Mouse (Mus musculus) mouse trophoblast stem cell (cell line): ENCODE measurements at regions not wholly inside any gene's neighbourhood (a gene's known extent, or its start where the extent isn't known, plus 50 kb on each side); places are given as distances from the start of the nearest gene placed in this dataset.

Experiments used
- in situ Hi-C, 2 experiments: fragments of 300-500 bp; cut with MseI, MboI; formaldehyde crosslinking; loops; 2 replicates in 1 of 2; 3 replicates in 1 of 2; pipeline ENCODE4 v1.15.1; 2025

DNA sequence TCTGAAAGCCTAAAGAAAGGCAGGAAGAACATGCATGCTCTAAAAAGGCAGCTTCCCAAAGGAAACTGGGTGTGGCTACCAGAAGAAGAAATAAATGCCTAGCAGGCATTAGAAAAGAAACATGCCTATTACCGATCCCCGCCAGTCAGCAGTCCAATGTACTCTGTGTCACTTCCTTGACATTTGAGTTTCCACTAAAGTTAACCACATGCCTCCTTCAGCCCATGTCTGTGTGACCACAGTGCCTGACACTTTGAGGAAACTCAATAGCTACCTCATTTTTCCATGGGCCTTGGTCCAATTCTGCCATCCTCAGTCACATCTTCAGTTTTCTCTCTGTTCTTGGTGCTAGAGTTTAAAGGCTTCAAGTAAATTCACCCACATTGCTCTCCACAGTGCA is 233.7 kb upstream of the Isx start:
- in situ Hi-C loops: no loop called here

DNA sequence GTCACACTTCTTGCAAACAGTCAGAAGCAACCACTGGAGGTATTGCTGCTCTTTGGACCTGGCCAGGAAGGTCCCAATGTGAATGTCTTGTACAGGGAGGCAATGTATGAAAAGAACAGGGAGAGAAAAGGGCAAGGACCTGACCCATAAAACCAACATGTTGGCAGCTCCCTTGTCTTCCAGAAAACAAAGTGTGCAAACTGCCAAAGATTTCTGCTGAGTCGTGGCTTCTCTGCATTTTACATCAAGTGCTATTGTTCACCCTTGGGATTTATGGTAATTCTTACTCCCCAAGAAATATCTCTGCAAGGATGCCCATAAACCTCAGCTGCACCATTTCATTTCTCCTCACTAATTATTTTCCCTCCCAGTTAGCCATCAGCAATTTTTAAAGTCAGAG is 232.3 kb upstream of the Isx start:
- in situ Hi-C loops: no loop called here

DNA sequence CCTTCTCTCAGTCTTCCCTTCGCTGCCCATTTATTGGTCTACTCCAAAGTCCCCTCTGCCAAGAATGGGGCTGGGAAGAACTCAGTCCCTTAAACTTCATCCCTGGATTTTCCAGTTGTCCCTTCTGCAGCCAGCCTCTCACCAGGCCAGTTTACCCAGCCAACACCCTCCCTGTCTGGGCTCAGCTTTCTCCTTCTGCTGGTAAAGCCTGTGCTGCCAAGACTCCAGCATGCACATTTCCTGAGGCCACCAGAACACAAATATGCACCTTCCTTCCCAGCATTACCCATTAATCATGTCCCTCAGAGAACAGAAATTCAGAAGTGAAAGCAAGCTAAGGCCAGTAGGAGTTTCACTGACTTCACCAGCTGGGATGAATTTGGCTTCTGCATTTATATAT is 213.0 kb upstream of the Isx start:
- in situ Hi-C loops: no loop called here

DNA sequence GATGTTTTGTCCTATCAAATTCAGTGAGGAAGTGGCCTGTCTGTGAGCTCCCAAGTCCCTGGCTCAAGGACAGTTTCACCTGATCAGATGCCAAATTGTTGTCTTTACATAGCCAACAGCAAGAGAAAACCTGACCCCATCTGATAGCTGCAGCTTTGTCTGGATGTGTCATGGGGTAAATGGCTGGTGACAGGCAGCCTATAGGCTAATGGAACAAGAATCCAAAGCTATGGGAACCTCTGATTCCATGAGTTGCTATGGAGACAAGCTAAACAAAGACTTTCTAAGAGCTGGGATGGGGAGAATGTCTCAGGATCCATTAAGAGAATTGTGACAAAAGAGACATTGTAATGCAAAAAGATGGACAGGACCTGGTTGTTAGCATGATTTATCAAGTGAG is 184.6 kb upstream of the Isx start:
- in situ Hi-C loops: no loop called here

DNA sequence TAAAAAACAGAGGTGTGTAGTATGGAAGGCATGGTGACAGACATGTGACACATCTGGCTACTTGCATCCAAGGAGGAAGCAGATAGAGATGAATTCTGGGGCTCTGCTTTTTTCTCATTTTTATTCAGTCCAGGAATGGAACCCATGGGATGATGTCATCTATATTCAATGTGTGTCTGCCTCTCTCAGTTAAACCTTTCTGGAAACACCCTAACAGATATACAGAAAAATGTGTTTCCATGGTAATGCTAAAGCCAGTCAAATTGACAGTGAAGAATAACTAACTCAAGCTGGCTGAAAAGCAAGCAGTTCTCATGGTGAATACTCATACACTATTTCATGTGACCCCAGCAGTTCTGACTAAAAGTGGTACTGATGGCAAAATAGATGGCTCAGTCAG is 177.0 kb upstream of the Isx start:
- in situ Hi-C loops: no loop called here

DNA sequence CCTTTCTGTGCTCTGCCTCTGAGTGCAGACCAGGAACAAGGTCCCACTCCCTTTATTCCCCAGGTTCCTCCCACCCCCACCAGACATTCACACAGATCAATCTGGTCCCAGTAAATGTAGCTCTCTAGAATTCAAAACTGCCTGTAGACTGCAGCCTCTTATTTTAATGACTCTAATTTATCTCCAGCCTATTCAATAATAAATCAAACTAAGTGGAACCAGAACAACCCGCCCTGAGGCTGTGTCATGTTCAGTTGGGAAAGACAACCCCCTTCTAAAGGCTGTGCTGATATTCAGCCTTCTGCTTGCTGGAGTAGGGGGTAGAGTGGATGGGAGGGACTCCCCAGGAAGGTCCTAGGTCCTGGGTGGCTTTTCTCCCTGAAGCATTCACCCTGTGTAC is 175.7 kb upstream of the Isx start:
- in situ Hi-C loops: no loop called here

DNA sequence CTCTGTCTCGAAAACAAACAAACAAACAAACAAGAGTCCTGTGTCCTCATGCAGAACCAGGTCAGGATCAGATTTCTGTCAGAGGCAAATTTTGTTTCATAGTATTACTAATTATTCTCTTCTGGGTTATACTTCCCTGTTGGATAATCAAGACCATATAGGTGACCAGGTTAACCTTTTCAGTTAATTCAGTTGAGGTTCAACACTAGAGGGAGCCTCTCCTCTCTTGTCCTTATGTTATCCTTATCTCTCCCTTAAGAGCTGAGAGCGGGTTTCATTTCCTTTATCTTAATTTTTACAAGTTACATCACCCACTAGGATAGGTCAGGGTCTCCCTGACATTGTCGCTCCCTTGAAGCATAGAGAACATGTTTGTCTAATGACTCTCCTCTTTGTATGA is 160.4 kb upstream of the Isx start:
- in situ Hi-C loops: loop anchor here in 1 of 2 experiments (10.0 kb wide), 1 partner anchor 52 kb away; no protein-coding TSS in a partner anchor

DNA sequence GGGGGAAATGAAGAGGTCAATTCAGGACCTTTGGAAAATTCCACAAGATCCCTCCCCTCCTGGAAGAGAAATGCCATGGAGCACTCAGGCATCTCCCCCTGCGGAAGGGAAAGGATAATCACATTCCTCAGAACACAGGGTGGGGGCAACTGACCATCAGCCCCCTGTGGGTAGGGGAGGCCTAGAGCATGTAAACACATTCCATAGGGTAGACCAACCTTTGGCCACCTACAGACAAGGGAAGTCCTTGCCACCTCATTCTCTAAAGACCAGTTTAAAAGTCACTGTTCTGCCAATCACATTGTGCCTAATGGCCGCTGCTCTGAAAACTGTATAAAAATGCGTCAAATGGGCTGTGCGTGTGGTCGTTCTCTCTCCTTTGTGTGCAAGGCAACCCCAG is 156.9 kb upstream of the Isx start:
- in situ Hi-C loops: loop anchor here in 1 of 2 experiments (10.0 kb wide), 1 partner anchor 49 kb away; no protein-coding TSS in a partner anchor

DNA sequence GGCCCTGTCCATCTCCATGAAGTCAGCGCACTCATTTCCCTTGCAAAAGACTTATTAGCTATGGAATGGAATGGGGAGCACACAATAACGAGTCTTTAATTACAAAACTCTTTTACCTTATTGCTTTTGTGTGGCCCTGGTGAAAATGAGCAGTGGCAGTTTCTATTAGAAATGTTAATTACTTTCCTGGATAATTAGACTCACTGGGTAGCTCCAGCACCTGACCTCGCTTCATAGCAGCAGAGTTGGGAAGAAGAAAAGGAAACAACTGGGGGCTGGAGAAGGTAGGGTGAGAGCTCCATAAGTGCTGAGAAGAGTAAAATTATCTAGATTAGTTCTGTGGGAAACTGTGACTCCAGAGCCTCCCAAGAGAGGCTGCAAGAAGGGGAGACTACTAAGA is 108.2 kb upstream of the Isx start:
- in situ Hi-C loops: loop anchor here in 1 of 2 experiments (10.0 kb wide), 1 partner anchor 50 kb away; no protein-coding TSS in a partner anchor

DNA sequence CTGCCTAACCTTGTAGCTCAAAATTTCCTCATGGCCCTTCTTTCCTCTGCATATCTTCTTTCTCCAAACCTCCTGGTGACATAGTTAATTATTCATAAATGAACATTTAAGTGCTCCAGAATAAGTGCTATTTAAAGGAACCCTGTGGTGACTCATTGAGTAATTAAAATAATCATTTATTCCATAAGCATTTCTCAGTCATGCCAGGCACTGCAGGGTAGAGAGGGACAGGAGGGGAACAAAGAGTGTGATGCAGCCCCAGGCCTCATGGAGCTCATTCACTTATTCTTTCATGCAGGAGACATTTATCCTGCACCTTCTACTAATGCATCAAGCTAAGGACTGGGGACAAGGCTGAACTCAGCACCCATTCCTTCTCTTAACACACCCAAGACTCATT is 97.4 kb upstream of the Isx start:
- in situ Hi-C loops: no loop called here

DNA sequence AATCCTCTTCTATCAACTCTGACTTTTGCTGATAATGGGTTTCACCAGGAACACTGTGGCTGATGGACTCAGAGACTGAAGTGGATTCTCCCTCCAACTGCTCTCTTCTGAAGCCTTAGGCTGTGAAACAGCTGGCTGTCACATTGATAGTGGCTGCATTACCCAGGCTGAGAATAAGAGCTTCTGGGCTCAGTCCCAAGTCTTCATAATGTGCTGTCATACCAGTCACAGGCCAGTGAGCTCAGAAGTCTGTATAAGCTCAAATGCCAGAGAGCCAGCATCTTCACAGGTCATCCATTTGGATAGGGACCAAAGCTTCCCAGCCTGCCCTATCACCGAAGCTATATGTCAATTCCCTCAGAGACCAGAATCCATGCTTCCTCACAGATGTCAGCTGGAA is 91.9 kb upstream of the Isx start:
- in situ Hi-C loops: no loop called here

DNA sequence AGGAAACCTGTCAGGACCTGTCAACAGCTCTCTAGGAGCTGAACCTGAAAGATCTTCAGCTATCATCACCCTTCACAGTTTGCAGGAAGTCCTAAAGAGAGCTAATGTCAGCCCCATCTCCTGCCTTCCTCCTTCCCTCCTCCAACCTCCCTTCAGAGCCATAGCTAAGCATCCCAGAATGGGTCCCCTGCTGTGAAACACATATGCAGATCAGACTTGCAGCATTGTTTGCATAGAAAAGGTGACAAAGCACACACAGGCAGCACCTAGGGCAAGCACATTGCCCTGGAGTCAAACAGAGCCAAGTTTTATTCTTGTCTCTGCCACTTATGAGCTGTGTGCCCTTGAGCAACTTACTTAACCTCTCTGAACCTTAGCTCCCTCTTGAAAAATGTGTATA is 64.3 kb upstream of the Isx start:
- in situ Hi-C loops: no loop called here

DNA sequence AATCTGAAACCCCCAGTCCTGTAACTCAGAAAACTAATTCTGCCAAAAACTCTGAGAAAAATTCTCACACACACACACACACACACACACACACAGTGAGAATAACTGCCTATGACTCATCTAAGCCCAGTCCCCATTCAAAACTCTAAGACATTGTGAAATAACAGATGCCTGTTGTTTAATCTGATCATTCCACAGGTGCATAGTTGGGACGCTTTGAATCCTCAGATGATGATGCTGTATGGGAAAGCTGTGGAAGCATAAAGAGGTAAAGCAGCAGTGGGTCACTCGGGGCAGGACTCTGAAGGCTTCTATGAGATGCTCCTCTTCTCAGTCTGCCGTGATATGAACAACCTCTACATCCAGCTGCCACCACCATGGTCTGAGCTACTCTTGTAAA is 62.9 kb upstream of the Isx start:
- in situ Hi-C loops: no loop called here

DNA sequence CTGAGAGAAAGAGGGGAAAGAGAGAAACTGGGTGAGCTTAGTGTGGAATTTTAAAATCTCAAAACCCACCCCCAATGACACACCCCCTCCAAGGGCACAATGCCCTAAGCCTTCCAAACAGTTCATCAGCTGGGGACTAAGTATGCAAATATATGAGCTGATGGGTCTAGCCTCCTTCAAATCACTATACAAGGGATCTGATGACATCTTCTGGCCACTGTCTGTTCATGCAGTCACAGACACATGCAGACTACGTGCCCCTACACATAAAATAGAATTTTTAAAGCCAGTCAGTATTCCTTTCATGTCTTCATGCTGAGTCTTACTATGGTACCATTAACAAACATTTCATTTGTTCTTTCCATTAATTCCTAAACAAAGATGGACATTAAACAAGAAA is 54.5 kb upstream of the Isx start:
- in situ Hi-C loops: no loop called here

DNA sequence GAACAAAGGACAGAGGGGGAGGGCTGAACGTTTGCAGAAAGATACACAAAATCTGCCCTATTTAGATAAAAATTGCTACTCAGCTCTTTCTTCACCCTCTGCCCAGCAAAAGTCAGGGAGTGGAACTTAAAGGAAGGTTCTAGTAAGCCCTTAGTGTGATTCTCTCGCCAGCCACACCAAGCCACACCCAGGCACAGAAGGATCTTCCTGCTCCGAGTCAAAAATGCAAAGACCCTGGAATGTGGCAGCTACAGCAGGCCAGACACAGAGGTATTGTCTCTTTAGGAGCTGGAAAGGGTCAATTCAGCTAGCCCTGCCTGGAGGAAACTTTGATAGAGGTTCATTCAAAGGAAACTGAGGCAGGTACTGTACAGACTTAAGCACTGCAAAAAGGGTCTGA is 52.3 kb upstream of the Isx start:
- in situ Hi-C loops: no loop called here

DNA sequence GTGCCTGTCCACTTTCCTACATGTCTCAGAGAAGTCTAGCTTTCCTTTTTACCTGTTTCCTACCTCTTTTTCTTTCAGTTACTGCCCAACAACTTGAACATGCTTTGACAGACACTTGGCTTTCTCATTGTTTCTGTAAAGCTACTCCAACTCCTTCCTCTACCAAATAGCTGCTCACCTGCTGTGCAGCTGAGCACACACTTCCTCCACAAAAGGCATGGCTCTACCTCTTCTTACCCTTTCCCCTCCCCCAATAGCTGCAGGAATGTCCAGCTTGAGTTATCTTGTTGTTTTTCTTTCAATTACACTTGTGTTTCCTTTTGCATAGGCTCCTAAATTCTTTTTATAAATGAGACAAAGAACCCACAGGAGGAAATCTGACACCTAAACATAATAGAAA is 50.7 kb upstream of the Isx start:
- in situ Hi-C loops: no loop called here
